Mouse (Mus musculus) CH12F3 (cell line): ENCODE measurements around the gene Gm20388.

Experiments used
- in situ Hi-C: fragments of 300-500 bp; cut with MboI; formaldehyde crosslinking; loops from 2 replicates; pipeline ENCODE4 v1.14.3; 2020; ENCODE audit warnings: low sequenced_read_pairs

Gm20388 gene

GRCm38 (mm10) chr8:122742471-122742870 is 2831.8 kb downstream of the Gm20388 start:
- in situ Hi-C loops, result no loop called here

DNA sequence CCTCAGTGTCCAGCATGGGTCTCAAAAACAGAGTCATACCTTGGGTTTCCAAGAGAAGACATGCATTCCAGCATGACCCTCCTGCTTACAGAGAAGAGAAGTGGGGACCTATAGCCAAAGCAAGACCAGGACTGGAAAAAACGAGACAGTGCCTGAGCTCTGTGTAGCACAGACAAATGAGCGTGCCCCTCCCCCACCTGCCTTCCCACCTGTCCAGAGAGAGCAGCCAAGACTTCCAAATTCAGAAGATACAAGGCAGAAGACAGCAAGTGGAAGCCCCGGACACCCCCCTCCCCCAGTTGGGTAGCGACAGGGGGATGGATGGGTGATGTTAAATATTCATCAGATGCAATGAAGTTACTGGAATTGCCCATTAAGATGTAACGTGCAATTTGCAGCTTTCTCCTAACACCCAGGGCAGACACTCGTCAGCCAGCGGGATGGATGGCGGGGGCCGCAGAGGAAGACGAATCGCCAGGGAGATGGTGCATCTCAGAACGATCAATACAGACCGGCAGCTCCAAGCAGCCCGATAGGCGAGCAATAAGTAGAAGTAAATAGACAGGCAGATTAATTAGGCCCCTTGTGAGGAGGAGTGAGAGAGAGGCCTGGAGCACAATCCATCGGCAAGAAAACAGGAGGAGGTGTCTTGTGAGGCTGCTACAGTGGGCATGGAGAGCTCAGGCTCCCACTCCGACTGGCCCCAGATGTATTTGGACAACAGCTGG is 2834.5 kb downstream of the Gm20388 start:
- in situ Hi-C loops, result no loop called here

GRCm38 (mm10) chr8:122745750-122746275 is 2835.2 kb downstream of the Gm20388 start:
- in situ Hi-C loops, result no loop called here

DNA sequence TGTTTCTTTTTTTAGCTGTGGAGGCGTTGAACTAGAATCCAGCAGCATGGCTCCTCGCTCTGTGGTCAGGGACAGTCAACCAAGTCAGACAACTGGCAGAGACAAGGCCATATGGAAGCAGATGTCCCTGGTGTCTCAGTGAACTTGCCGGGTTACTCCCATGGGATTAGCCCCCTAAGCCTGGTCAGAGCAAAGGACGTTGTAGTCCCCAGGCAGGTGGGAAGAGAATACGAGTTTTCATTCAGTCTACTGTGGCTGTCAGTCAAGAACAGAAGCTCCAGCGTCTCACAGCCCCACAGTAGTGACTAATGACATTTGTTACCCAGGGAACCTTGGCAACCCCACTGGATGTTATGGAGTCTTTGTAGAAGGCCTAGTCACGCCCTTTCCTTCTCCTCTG is 2835.8 kb downstream of the Gm20388 start:
- in situ Hi-C loops, result no loop called here

DNA sequence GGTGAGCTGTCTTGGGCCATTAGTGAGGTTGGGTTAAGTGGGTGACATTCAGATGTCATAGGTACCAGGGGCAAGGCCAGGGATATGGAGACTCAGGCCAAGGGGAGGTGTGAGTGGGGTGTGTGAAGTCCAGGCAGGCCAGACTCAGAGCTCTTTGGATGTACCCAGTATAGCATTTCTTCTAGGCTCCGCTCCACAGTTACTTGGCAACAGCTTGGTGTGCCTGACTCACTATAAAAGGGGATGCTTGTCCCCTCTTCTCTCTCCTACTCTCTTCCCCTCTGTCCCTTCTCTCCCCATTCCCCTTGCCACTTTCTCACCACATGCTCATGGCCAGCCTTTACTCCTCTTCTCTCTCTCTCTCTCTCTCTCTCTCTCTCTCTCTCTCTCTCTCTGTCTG is 2837.2 kb downstream of the Gm20388 start:
- in situ Hi-C loops, result no loop called here

- in situ Hi-C loops, result no loop called here
Measured at GRCm38 (mm10) chr8:122749333-122749958, 2838.8 kb downstream of the Gm20388 start.

DNA sequence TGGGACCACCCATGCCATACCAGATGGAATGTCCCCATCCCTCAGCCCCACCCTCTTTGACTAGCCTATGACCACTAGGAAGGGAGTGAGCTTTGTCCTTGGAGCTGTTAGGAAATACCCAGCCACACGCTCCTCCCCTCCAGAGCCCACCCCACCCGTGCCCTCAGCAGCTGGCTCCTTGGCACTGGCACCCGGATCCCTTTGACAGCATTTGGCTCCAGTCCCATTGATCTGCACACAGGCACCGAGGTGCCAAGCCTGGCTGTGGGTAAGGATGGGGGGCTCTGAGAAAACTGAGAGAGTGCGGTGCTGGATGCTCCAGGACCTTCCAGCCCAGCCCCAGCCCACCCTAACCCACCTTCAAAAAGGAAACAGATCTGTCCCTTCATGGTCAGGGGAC is 2840.7 kb downstream of the Gm20388 start:
- in situ Hi-C loops, result no loop called here

DNA sequence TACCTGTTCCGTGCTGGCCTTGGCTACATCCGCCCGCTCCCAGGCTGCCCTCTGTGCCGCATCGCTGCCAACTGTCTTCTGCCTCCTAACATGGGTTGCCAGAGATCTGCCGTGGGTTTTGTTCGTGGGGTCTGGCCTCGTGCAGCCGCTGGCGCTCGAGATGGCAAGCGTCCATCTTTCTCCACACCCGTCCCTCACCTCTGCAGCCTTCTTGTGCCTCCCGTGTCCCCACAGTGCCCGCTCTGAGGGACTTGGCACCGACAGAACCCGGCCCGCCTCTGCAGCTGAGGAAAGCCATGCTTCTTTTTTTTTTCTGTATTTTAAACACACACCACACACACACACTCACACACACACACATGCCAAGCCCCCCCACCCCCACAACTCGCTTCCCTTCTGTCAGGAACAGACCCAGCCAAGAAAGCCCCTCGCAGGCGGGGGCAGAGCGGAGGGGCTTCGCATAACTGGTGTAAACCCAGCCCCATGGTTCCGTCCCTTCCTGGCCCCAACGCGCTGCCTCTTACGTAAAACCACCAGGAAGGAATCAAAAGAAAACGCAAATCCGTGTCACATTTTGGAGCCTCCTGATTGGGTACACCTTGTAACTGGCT is 2841.6 kb downstream of the Gm20388 start:
- in situ Hi-C loops, result no loop called here

DNA sequence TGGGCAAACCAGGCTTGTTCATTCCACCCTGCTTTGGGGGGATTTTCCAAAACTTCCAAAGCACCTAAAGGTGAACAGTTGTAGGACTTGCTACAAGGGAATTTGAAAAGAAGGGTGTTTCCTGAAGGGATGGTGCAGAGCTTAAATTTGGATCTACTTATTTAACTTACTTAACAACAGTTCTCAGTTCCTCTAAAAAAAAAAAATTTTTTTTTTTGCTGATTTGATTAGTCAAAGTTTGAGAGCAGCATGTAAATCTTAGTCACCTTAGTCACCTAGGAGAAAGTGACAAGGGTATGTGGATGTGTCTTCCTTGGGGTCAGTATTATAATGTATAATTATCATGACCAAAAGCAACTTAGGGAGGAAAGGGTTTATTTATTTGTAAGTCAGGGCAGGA is 2848.0 kb downstream of the Gm20388 start:
- in situ Hi-C loops, result no loop called here

GRCm38 (mm10) chr8:122760116-122760515 is 2849.5 kb downstream of the Gm20388 start:
- in situ Hi-C loops, result no loop called here

- in situ Hi-C loops, result no loop called here
Measured at GRCm38 (mm10) chr8:122761109-122761508, 2850.5 kb downstream of the Gm20388 start.

GRCm38 (mm10) chr8:122762731-122763266 is 2852.2 kb downstream of the Gm20388 start:
- in situ Hi-C loops, result no loop called here

DNA sequence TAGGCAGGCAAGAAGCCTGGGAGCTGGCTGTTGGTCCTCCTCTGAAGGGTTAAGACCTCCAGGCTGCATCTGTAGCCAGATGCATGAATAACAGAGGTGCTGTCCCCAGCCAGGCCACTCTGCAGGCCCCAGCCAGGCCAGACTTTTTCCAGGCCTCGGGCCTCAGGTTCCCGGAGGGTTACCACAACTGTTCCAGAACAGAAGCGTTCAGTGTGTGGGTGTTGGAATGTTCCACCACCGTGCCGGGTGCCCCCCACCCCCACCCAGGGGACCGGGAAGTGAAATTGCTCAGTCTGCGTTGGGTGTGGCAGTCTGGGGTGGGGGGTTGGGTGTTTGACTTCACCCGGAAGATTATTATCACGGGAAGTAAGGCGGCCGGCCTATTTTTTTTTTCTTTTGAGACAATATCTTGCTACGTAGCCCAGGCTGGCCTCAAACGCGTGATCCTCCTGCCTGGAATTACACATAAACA is 2852.7 kb downstream of the Gm20388 start:
- in situ Hi-C loops, result no loop called here

DNA sequence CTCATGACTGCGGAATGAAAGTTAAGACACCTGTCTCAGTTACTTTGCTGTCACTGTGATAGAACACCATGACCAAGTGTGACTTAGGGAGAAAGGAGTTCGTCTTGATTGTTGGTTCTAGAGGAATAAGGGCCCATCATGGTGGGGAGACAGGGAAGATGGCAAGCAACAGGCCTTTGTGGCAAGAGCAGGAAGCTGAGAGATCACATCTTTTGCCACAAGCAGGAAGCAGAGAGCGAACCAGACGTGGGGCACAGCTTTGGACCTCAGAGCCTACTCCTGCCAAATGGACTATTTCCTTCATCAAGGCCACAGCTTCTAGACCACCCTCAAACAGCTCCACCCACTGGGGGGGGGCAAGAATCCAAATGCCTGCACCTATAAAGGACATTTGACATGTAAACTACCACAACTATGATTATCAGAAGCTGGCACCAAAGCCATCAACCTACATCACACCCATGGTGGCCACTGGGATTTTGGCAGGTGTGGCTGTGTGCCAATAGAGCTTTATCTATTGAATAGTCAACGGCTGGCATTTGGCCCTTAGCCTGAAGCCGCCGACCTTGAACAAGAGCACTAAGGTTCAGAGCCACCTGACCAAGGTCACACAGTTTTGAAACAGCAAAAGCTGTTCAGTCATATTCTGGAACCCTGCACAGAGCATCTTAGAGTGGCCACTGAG is 2854.3 kb downstream of the Gm20388 start:
- in situ Hi-C loops, result no loop called here

GRCm38 (mm10) chr8:122766189-122766588 is 2855.5 kb downstream of the Gm20388 start:
- in situ Hi-C loops, result no loop called here

- in situ Hi-C loops, result no loop called here
Measured at GRCm38 (mm10) chr8:122766647-122767200, 2856.1 kb downstream of the Gm20388 start.

- in situ Hi-C loops, result no loop called here
Measured at GRCm38 (mm10) chr8:122767229-122767628, 2856.6 kb downstream of the Gm20388 start.

DNA sequence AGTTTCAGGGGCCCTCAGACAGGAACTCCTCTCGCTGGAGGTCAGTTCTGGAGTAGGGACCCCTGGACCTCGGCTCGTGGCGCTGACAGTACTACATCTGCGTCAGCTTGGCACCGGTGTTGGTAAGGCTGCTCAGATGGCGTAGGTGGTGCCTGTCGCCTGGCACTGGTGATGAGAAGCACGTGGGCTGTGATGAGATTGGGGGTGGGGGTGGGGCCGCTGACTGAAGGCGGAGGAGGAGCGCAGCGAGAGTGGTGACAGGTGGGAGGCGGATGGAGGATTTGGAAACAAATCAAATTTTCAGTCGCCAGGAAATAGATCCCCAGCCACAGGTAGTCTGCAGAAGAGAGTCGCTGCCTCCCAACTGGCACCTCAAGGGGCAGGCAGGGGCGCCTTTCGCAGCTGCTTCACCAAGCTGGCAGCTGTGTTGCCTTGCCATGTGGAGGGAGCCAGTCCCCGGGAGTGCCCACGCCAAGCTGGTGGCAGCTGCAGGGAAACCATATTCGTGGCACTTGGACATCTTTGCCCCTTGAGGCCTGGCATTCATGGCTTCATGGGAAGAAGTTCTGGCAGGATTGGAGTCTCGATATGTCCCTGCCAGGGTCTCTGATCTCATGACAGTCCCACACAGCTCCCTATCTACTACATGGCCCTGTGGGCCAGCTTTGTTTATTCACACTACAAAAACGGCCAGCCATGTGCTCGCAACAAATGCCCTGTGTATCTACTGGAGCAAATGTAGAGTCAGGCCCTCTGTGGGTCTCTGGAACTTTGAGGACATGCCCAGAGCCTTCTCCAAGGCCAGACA is 2858.8 kb downstream of the Gm20388 start:
- in situ Hi-C loops, result no loop called here

DNA sequence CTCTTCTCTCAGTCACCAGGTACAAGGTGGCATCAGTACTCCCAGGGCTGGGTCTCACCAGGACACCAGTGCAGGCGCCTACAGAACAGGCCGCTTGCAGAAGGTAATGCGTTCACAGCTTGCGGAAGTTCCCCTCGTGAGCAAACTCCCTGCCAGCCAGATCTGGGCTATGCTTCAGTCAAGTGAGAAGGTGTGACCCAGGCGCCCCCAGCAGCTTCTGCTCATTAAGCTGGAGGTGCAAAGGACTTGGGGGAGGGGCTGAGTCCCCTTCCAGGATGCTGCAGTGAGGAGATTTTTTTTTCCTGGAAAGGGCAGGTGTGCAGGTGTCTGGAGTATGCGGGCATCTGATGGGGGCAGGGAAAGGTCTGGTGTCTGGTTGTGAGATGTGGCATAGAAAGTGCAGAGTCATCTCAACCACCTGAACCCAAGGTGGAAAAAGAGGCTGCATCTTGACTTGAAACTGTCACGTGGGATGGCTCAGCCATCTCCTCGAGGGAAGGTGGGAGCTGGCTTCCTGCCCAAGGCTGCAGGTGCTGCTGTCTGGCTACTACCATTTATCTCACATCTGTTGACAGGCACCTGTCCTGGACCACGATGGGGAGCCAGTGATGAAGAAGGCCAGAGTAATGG is 2861.9 kb downstream of the Gm20388 start:
- in situ Hi-C loops, result no loop called here
